Mouse (Mus musculus): Measurements from ENCODE around the gene Cryaa. TPM values are rescaled to one million over a fixed set of nuclear protein-coding genes. Genes with fewer than 3 reads are reported as not detected.

Gene Cryaa
- polyA plus RNA-seq, 1 experiment: 2.2 TPM

DNA sequence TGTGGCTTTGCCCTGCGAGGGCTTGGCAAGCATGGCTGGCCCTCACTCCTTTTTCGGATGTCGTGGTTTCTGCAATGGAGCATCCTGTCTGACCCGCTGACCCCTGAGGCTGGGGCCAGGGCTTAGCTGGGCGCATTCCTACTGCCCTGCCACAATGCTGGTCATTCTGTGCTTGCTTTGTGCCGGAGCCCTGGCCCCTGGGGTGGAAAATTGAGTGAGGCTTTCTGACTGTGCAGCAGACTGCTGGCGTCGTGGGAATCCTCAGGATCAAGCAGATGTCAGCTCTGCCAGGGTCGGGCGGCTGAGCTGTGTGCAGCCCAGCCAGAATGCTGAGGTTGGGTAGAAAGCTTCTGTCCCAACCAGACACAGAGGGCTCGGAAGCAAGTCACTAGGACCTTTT is 7.4 kb upstream of the Cryaa start:
- H3K27ac ChIP-seq (ENCODE audit: control insufficient read depth, insufficient read depth, low read length): no peak overlapping the region
- 86% methylated on average over 11 of the region's 11 CpGs for WGBS
- no peak for TF ChIP-seq CTCF (IDR thresholded peaks at IDR 0.05; ENCODE audit: borderline replicate concordance, control insufficient read depth, extremely low read depth, insufficient read depth, low read length, poor library complexity)
- TF ChIP-seq POLR2A (IDR thresholded peaks at IDR 0.05; ENCODE audit: control insufficient read depth, extremely low read depth, insufficient read depth, low read length, poor library complexity): no peak
- no peaks in the 10 kb centered on the region for H3K27me3 ChIP-seq (ENCODE audit: control insufficient read depth, insufficient read depth, low read length)
- 0 out of 2 replicates have a peak, but pooled peaks cover 2% of the 10 kb centered on the region for H3K4me1 ChIP-seq (replicated peaks; ENCODE audit: control insufficient read depth, insufficient read depth, low read length)
- H3K36me3 ChIP-seq (ENCODE audit: control insufficient read depth, insufficient read depth, low read length): no peaks in the 10 kb centered on the region
- no peak overlapping the region for H3K4me3 ChIP-seq (ENCODE audit: control insufficient read depth, insufficient read depth, low read length)
- DNase-seq: no peak

DNA sequence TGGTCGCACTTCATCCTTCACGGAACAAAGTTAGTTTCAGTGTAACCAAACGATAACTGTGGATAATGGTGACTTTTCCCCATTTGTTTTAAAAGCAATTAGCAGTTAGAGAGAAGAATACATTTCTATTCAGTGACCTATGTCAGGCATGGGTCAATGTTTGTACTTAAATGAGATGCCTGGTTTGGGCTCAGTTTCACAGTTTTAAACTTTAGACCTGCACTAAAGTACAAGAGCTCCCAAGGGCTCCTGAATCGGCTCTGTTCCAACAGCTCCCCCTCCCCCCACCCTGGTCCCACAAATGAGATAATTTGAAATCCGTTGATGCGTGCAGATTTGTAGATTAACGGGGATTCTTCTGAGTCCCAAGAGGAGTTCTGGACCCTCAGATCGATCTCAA is 5.9 kb upstream of the Cryaa start:
- Histone ChIP-seq H3K4me3 (ENCODE audit: control insufficient read depth, insufficient read depth, low read length) (no peak overlapping the region), H3K27me3 (ENCODE audit: control insufficient read depth, insufficient read depth, low read length) (no peaks in the 10 kb centered on the region), H3K27ac (ENCODE audit: control insufficient read depth, insufficient read depth, low read length) (no peak overlapping the region), H3K36me3 (ENCODE audit: control insufficient read depth, insufficient read depth, low read length) (no peaks in the 10 kb centered on the region), H3K4me1 (replicated peaks; ENCODE audit: control insufficient read depth, insufficient read depth, low read length) (0 out of 2 replicates have a peak, but pooled peaks cover 2% of the 10 kb centered on the region)
- DNase-seq: no peak
- TF ChIP-seq CTCF (IDR thresholded peaks at IDR 0.05; ENCODE audit: borderline replicate concordance, control insufficient read depth, extremely low read depth, insufficient read depth, low read length, poor library complexity) (no peak), POLR2A (IDR thresholded peaks at IDR 0.05; ENCODE audit: control insufficient read depth, extremely low read depth, insufficient read depth, low read length, poor library complexity) (no peak)
- WGBS: 93% methylated on average over 8 of the region's 8 CpGs

DNA sequence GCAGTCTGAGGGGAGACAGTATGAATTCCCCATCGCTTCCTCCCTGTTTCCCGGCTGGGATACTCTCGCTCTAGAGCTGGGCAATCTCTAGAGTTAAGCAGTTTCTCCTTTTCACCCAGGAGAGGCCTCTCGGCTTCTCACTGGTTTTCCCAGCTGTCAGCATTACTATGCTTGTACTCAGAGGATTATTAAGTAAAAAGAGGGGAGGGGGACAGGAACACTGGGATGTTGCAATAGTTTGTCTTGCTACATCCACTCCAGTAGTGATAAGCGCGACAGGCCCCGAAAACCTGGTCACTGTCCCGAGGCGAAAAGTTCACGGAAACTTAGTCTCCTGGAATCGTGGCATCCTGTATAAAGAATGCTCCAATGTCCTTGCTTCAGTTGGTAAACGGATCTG is 5.3 kb upstream of the Cryaa start:
- no peak for DNase-seq
- Histone ChIP-seq H3K4me3 (ENCODE audit: control insufficient read depth, insufficient read depth, low read length) (no peak overlapping the region), H3K36me3 (ENCODE audit: control insufficient read depth, insufficient read depth, low read length) (no peaks in the 10 kb centered on the region), H3K27ac (ENCODE audit: control insufficient read depth, insufficient read depth, low read length) (no peak overlapping the region), H3K27me3 (ENCODE audit: control insufficient read depth, insufficient read depth, low read length) (no peaks in the 10 kb centered on the region), H3K4me1 (replicated peaks; ENCODE audit: control insufficient read depth, insufficient read depth, low read length) (0 out of 2 replicates have a peak, but pooled peaks cover 2% of the 10 kb centered on the region)
- 97% methylated on average over 12 of the region's 12 CpGs for WGBS
- TF ChIP-seq POLR2A (IDR thresholded peaks at IDR 0.05; ENCODE audit: control insufficient read depth, extremely low read depth, insufficient read depth, low read length, poor library complexity) (no peak), CTCF (IDR thresholded peaks at IDR 0.05; ENCODE audit: borderline replicate concordance, control insufficient read depth, extremely low read depth, insufficient read depth, low read length, poor library complexity) (no peak)

DNA sequence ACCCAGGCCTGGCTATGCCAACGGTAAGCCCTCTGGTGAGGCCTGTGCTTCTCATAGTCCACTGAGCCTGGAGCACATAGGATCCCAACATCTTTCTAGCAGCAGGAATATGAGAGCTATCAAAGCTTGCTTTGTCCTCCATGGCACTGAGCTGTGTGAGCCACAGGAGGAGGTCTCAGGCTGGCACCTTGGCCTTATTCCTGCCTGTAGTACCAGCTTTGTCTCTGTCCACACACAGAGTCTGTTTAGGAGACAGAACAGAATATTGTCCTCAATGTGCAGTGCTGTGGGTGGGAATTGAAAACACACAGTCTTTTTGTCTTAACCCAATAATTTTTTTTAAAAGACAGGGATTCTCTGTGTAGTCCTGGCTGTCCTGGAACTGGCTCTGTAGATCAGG is 3.2 kb upstream of the Cryaa start:
- no peak overlapping the region for H3K27ac ChIP-seq (ENCODE audit: control insufficient read depth, insufficient read depth, low read length)
- 88% methylated on average over 1 of the region's 1 CpGs for WGBS
- no peaks in the 10 kb centered on the region for H3K4me1 ChIP-seq (replicated peaks; ENCODE audit: control insufficient read depth, insufficient read depth, low read length)
- no peak for DNase-seq
- H3K4me3 ChIP-seq (ENCODE audit: control insufficient read depth, insufficient read depth, low read length): no peak overlapping the region
- H3K36me3 ChIP-seq (ENCODE audit: control insufficient read depth, insufficient read depth, low read length): no peaks in the 10 kb centered on the region
- H3K27me3 ChIP-seq (ENCODE audit: control insufficient read depth, insufficient read depth, low read length): no peaks in the 10 kb centered on the region; the same call in 1 of the 2 replicates
- TF ChIP-seq POLR2A (IDR thresholded peaks at IDR 0.05; ENCODE audit: control insufficient read depth, extremely low read depth, insufficient read depth, low read length, poor library complexity) (no peak), CTCF (IDR thresholded peaks at IDR 0.05; ENCODE audit: borderline replicate concordance, control insufficient read depth, extremely low read depth, insufficient read depth, low read length, poor library complexity) (no peak)

DNA sequence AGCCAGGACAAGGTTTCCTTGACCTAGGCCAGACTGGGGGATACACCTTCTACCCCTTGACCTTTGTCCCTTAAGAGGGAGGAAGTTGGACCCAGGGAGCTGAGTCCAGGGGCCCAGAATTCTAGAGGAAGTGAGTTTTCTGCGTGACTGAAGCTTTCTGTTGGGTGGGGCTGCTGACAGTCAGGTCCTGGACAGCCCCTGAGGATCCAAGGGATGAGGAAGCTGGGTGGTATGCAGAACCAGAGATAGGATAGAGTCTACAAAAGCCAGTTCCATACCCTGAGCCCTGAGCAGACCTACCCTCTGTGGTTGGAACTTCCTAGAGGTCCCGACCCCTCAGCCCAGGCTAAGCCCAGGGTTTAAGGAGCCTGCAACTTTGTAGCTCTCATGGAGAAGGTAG is 2.8 kb downstream of the Cryaa start:
- Histone ChIP-seq H3K27me3 (ENCODE audit: control insufficient read depth, insufficient read depth, low read length) (no peaks in the 10 kb centered on the region; the same call in 1 of the 2 replicates), H3K36me3 (ENCODE audit: control insufficient read depth, insufficient read depth, low read length) (no peaks in the 10 kb centered on the region), H3K27ac (ENCODE audit: control insufficient read depth, insufficient read depth, low read length) (no peak overlapping the region), H3K4me3 (ENCODE audit: control insufficient read depth, insufficient read depth, low read length) (no peak overlapping the region), H3K4me1 (replicated peaks; ENCODE audit: control insufficient read depth, insufficient read depth, low read length) (no peaks in the 10 kb centered on the region)
- DNase-seq: no peak
- 43% methylated on average over 2 of the region's 2 CpGs for WGBS
- TF ChIP-seq POLR2A (IDR thresholded peaks at IDR 0.05; ENCODE audit: control insufficient read depth, extremely low read depth, insufficient read depth, low read length, poor library complexity) (no peak), CTCF (IDR thresholded peaks at IDR 0.05; ENCODE audit: borderline replicate concordance, control insufficient read depth, extremely low read depth, insufficient read depth, low read length, poor library complexity) (no peak)

DNA sequence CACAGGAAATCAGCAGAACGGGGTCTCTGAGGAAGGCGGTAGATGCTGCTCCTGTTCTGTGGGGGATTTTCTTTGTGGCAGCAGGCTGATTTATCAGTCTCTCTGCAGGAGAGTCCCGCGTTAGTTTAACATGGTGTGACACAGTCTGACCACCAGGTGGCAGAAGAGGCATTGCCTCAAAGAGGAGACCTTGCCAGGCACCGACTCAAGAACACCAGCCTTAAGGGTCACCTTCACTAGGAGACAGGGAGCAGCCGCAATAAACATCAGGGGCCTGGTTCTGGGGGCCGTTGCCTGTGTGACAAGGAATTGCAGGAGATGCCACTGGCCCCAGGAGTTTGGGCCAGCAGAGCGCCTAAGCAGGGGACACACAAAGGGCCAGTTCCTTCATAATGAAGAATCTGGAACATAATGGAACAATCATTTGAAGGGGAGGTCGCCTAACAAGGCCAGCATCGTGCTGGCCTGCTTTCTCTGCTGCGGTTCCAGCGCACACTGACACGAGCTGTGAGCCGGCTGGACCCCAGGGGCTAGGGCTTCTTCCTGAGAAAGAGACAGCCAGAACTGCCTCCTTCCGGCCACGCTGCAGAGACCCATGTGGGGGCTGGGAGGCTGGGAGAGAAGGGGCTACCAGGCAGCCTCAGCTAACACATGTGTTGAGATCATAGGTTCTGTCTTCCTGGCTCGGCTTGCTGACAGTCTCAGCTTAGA is 8.1 kb downstream of the Cryaa start:
- Histone ChIP-seq H3K36me3 (ENCODE audit: control insufficient read depth, insufficient read depth, low read length) (no peaks in the 10 kb centered on the region), H3K4me3 (ENCODE audit: control insufficient read depth, insufficient read depth, low read length) (no peak overlapping the region), H3K4me1 (replicated peaks; ENCODE audit: control insufficient read depth, insufficient read depth, low read length) (peaks cover 8% of the 10 kb centered on the region), H3K27me3 (ENCODE audit: control insufficient read depth, insufficient read depth, low read length) (no peaks in the 10 kb centered on the region), H3K27ac (ENCODE audit: control insufficient read depth, insufficient read depth, low read length) (no peak overlapping the region)
- TF ChIP-seq CTCF (IDR thresholded peaks at IDR 0.05; ENCODE audit: borderline replicate concordance, control insufficient read depth, extremely low read depth, insufficient read depth, low read length, poor library complexity): peak; percentile 74; the same call in 1 of the 2 replicates
- TF ChIP-seq POLR2A (IDR thresholded peaks at IDR 0.05; ENCODE audit: control insufficient read depth, extremely low read depth, insufficient read depth, low read length, poor library complexity): no peak
- DNase-seq: peak; percentile 82
- 28% methylated on average over 17 of the region's 17 CpGs for WGBS

All from thymus, adult 2 months (tissue).